Mouse (Mus musculus): Measurements from ENCODE around the gene Best3.

Gene Best3

DNA sequence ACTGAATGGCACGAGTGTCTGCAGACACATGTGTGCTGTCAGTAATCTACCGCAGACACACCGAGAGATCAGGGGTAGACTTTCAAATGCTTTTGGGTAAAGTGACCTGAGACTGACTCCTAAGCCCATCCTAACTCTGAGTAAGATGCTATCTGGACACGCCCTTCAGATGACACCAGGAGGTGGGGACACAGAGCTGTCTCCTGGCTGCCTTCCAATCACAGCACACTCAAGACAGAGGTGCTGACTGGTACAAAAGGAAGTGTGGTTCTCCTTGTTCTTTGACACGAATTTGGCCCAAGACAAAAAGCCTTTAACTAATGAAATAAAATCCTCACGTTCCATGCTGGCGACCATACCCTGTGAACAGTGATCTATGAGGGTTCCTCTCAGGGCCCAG, 87.1 kb downstream of the Best3 start:
- peaks cover 57% of the 10 kb centered on the region for H3K36me3 ChIP-seq (ENCODE audit: insufficient read depth, low read length)
- no peak for TF ChIP-seq CTCF (conservative IDR thresholded peaks at IDR 0.05; ENCODE audit: low read length)
- no peak for TF ChIP-seq POU5F1 (IDR thresholded peaks at IDR 0.05; ENCODE audit: borderline replicate concordance, low read length)
- no peak for TF ChIP-seq NANOG (IDR thresholded peaks at IDR 0.05; ENCODE audit: borderline replicate concordance, low read length)
- no peaks in the 10 kb centered on the region for H3K9me3 ChIP-seq (ENCODE audit: low read length)
- peaks cover 8% of the 10 kb centered on the region for H3K4me1 ChIP-seq (replicated peaks; ENCODE audit: low read depth, low read length)
- H3K27me3 ChIP-seq (ENCODE audit: insufficient read depth, low read length), result no peaks in the 10 kb centered on the region
- H3K4me3 ChIP-seq (replicated peaks; ENCODE audit: low read length), result no peak overlapping the region

All from E14TG2a.4 (cell line).